ENCODE assay signal across 11 mouse cellular contexts in the genomic region with DNA sequence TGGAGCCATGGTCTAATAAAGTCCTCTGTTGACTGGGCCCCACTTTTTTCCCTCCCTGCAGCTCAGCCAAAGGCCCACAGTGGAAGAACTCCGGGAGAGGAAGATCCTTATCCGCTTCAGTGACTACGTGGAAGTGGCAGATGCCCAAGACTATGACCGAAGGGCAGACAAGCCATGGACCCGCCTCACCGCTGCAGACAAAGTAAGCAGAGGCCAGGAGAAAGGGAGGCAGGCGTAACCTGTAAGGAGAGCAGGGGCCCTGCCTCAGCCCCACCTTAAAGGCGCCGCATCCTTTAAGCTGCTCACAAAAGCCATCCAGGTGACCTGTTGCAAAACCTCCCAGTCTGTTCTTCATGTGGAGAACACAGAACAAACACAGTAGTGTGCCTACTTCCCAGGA. TPM values are rescaled to one million over a fixed set of nuclear protein-coding genes. Genes with fewer than 3 reads are reported as not detected.
DNase-seq lines count a peak whose midpoint lies in the region; ATAC-seq and TF ChIP-seq lines count a peak whose summit lies in the region.
"Had no signal": no experiment of that assay in that cellular context is flagged by ENCODE, and none has a peak within 500 bp of the region (broad histone marks: within the 10 kb centered on the region; RNA-seq: fewer than 3 reads in every experiment).

No protein-coding gene starts in this region.

- TF ChIP-seq EP300 in stomach, postnatal 0 days (optimal IDR thresholded peaks at IDR 0.05), result no peak

- no peak for TF ChIP-seq CTCF in stomach, postnatal 0 days (IDR thresholded peaks at IDR 0.05; ENCODE audit: low read depth)
- TF ChIP-seq CTCF in forebrain, postnatal 0 days (IDR thresholded peaks at IDR 0.05; ENCODE audit: low read depth), result no peak

- WGBS in midbrain, embryonic 10.5 days, result 71% methylated on average over 9 of the region's 9 CpGs
- WGBS in midbrain, embryonic 11.5 days, result 72% methylated on average over 9 of the region's 9 CpGs
- WGBS in kidney, embryonic 14.5 days, result 57% methylated on average over 9 of the region's 9 CpGs
- 61% methylated on average over 9 of the region's 9 CpGs for WGBS in stomach, postnatal 0 days
- 67% methylated on average over 9 of the region's 9 CpGs for WGBS in forebrain, postnatal 0 days

- DNase-seq in cerebellum, postnatal 14 days, result peak; percentile 39 to 49
- DNase-seq in cerebellum, adult 9-10 months, result no peak
- no peak for DNase-seq in midbrain, embryonic 10.5 days (ENCODE audit: low spot score)
- DNase-seq in midbrain, embryonic 11.5 days (ENCODE audit: low spot score, missing footprints), result no peak
- DNase-seq in stomach, postnatal 0 days (ENCODE audit: low spot score), result peak; percentile 38
- no peak for DNase-seq in forebrain, postnatal 0 days
- DNase-seq: right cerebral cortex, postnatal 25 days had no signal

- 0 out of 2 replicates have a peak overlapping the region, but pooled peaks have one; percentile 9 for H3K27ac ChIP-seq in midbrain, embryonic 10.5 days (replicated peaks)
- no peak overlapping the region for H3K27ac ChIP-seq in midbrain, embryonic 11.5 days (ENCODE audit: low read depth, low read length)
- no peak overlapping the region; the same call in 1 of the 2 replicates for H3K27ac ChIP-seq in kidney, embryonic 14.5 days (ENCODE audit: low read depth, low read length)
- H3K27ac ChIP-seq in stomach, postnatal 0 days (replicated peaks), result no peak overlapping the region
- H3K27ac ChIP-seq in forebrain, postnatal 0 days (ENCODE audit: low read depth, low read length), result no peak overlapping the region
- H3K27ac ChIP-seq: midbrain, embryonic 13.5 days had no signal

- H3K27me3 ChIP-seq in midbrain, embryonic 10.5 days (ENCODE audit: low read depth, poor library complexity, severe bottlenecking), result no peaks in the 10 kb centered on the region
- H3K27me3 ChIP-seq in midbrain, embryonic 11.5 days (ENCODE audit: control insufficient read depth, insufficient read depth, low read length), result no peaks in the 10 kb centered on the region
- H3K27me3 ChIP-seq in kidney, embryonic 14.5 days (ENCODE audit: control insufficient read depth, insufficient read depth, low read length), result no peaks in the 10 kb centered on the region
- no peaks in the 10 kb centered on the region for H3K27me3 ChIP-seq in stomach, postnatal 0 days (ENCODE audit: control insufficient read depth, insufficient read depth, low read length)
- H3K27me3 ChIP-seq in forebrain, postnatal 0 days (ENCODE audit: insufficient read depth, low read length), result no peaks in the 10 kb centered on the region
- H3K27me3 ChIP-seq: midbrain, embryonic 13.5 days had no signal

- no peaks in the 10 kb centered on the region for H3K9me3 ChIP-seq in midbrain, embryonic 10.5 days (replicated peaks)
- no peaks in the 10 kb centered on the region for H3K9me3 ChIP-seq in midbrain, embryonic 11.5 days (ENCODE audit: control insufficient read depth, low read length)
- H3K9me3 ChIP-seq in kidney, embryonic 14.5 days (ENCODE audit: control insufficient read depth, low read length), result no peaks in the 10 kb centered on the region
- no peaks in the 10 kb centered on the region for H3K9me3 ChIP-seq in stomach, postnatal 0 days (ENCODE audit: control insufficient read depth, low read length)
- H3K9me3 ChIP-seq in forebrain, postnatal 0 days (ENCODE audit: low read length), result no peaks in the 10 kb centered on the region
- H3K9me3 ChIP-seq: midbrain, embryonic 13.5 days had no signal

- no peaks in the 10 kb centered on the region for H3K36me3 ChIP-seq in midbrain, embryonic 10.5 days
- H3K36me3 ChIP-seq in midbrain, embryonic 11.5 days (ENCODE audit: control insufficient read depth, insufficient read depth, low read length), result no peaks in the 10 kb centered on the region
- H3K36me3 ChIP-seq in kidney, embryonic 14.5 days (ENCODE audit: control insufficient read depth, insufficient read depth, low read length), result no peaks in the 10 kb centered on the region
- no peaks in the 10 kb centered on the region for H3K36me3 ChIP-seq in stomach, postnatal 0 days (ENCODE audit: control insufficient read depth, insufficient read depth, low read length)
- H3K36me3 ChIP-seq in forebrain, postnatal 0 days (ENCODE audit: insufficient read depth), result peaks cover 34% of the 10 kb centered on the region

- H3K4me3 ChIP-seq in midbrain, embryonic 10.5 days, result no peak overlapping the region
- no peak overlapping the region for H3K4me3 ChIP-seq in midbrain, embryonic 11.5 days (ENCODE audit: low read depth, low read length)
- H3K4me3 ChIP-seq in kidney, embryonic 14.5 days (ENCODE audit: low read length), result no peak overlapping the region
- no peak overlapping the region for H3K4me3 ChIP-seq in stomach, postnatal 0 days (ENCODE audit: low read depth, low read length)
- H3K4me3 ChIP-seq in forebrain, postnatal 0 days (ENCODE audit: low read depth, low read length), result no peak overlapping the region
- H3K4me3 ChIP-seq: midbrain, embryonic 13.5 days had no signal

- no peaks in the 10 kb centered on the region for H3K4me1 ChIP-seq in midbrain, embryonic 10.5 days
- H3K4me1 ChIP-seq in midbrain, embryonic 11.5 days (ENCODE audit: control insufficient read depth, insufficient read depth, low read length), result no peaks in the 10 kb centered on the region
- peaks cover 27% of the 10 kb centered on the region for H3K4me1 ChIP-seq in kidney, embryonic 14.5 days (ENCODE audit: control insufficient read depth, insufficient read depth, low read length)
- H3K4me1 ChIP-seq in stomach, postnatal 0 days (replicated peaks; ENCODE audit: control insufficient read depth, insufficient read depth), result no peaks in the 10 kb centered on the region
- H3K4me1 ChIP-seq in forebrain, postnatal 0 days (ENCODE audit: insufficient read depth), result no peaks in the 10 kb centered on the region
- H3K4me1 ChIP-seq: midbrain, embryonic 13.5 days had no signal

- no peak overlapping the region for H3K9ac ChIP-seq in midbrain, embryonic 11.5 days (ENCODE audit: low read length)
- no peak overlapping the region for H3K9ac ChIP-seq in kidney, embryonic 14.5 days (ENCODE audit: low read depth, low read length)
- no peak overlapping the region for H3K9ac ChIP-seq in stomach, postnatal 0 days (ENCODE audit: low read length)
- no peak overlapping the region for H3K9ac ChIP-seq in forebrain, postnatal 0 days
- H3K9ac ChIP-seq: midbrain, embryonic 13.5 days had no signal

- ATAC-seq in midbrain, embryonic 11.5 days (ENCODE audit: low FRiP score), result no peak
- peak; percentile 26; the same call in 1 of the 2 replicates for ATAC-seq in kidney, embryonic 14.5 days (ENCODE audit: low FRiP score, low TSS enrichment)
- peak; percentile 63; the same call in 1 of the 2 replicates for ATAC-seq in stomach, postnatal 0 days (ENCODE audit: low FRiP score, low TSS enrichment)
- no peak for ATAC-seq in forebrain, postnatal 0 days
- ATAC-seq in megakaryocyte-erythroid progenitor cell, adult 5-6 weeks (replicated peaks; ENCODE audit: low FRiP score, low TSS enrichment, poor library complexity, severe bottlenecking), result no peak
- ATAC-seq: midbrain, embryonic 13.5 days had no signal

- no peak overlapping the region for H3K4me2 ChIP-seq in midbrain, embryonic 11.5 days
- no peak overlapping the region for H3K4me2 ChIP-seq in kidney, embryonic 14.5 days (replicated peaks; ENCODE audit: low read depth, low read length)
- H3K4me2 ChIP-seq in stomach, postnatal 0 days (replicated peaks; ENCODE audit: low read depth), result no peak overlapping the region
- no peak overlapping the region for H3K4me2 ChIP-seq in forebrain, postnatal 0 days (ENCODE audit: low read depth)
- H3K4me2 ChIP-seq: liver, embryonic 11.5 days; midbrain, embryonic 13.5 days had no signal

RNA-seq across cellular contexts. Expression of a gene that starts 38.4 kb away (rescaled TPM):
- 66.6 and 68.3 TPM in 2 replicates for polyA plus RNA-seq in midbrain, embryonic 10.5 days (2016; fragmentation: Nextera tagmentation; extraction: Ambion mirVana)
- polyA plus RNA-seq in midbrain, embryonic 11.5 days (2014; fragmentation: Nextera tagmentation; extraction: Ambion mirVana), result 70.2 and 71.5 TPM in 2 replicates
- 61.1 and 64.8 TPM in 2 replicates for polyA plus RNA-seq in kidney, embryonic 14.5 days (2014; fragmentation: Nextera tagmentation; extraction: Ambion mirVana)
- polyA plus RNA-seq in stomach, postnatal 0 days (2015; fragmentation: Nextera tagmentation; extraction: Ambion mirVana), result 30.9 and 31.3 TPM in 2 replicates
- 40.0 and 41.6 TPM in 2 replicates for total RNA-seq in forebrain, postnatal 0 days (2014; rRNA removed)
- 69.0 and 84.8 TPM in 2 replicates for polyA plus RNA-seq in forebrain, postnatal 0 days (2015; fragmentation: Nextera tagmentation; extraction: Ambion mirVana)
- total RNA-seq in megakaryocyte-erythroid progenitor cell, adult 5-6 weeks (2014; fragmentation: Nextera tagmentation), result 10.7 and 21.3 TPM in 2 replicates
- total RNA-seq in megakaryocyte-erythroid progenitor cell, adult 5-6 weeks (2017), result 5.1 and 7.7 TPM in 2 replicates

Comparison
In these comparisons a context has a peak if more than half of its experiments do, and no peak if none do; other contexts are left out.
1. DNase-seq: peak in cerebellum, postnatal 14 days (2 of 2) and stomach, postnatal 0 days (single experiment); none in cerebellum, adult 9-10 months (single experiment), midbrain, embryonic 10.5 days (single experiment), midbrain, embryonic 11.5 days (single experiment) and forebrain, postnatal 0 days (single experiment).
2. ATAC-seq: peak in kidney, embryonic 14.5 days (single experiment) and stomach, postnatal 0 days (single experiment); none in midbrain, embryonic 11.5 days (single experiment), forebrain, postnatal 0 days (single experiment) and megakaryocyte-erythroid progenitor cell, adult 5-6 weeks (single experiment).